Mouse (Mus musculus) embryonic facial prominence, embryonic 13.5 days (tissue): Measurements from ENCODE around the gene Prkca. TPM values are rescaled to one million over a fixed set of nuclear protein-coding genes. Genes with fewer than 3 reads are reported as not detected.

Experiments
- ATAC-seq: fragments of 200-750 bp; cut with Nextera tagmentation; 2 replicates; pipeline ENCODE4 v1.8.0; 2017; ENCODE audit warnings: low read depth; ENCODE audit not compliant: insufficient number of reproducible peaks, insufficient read depth, low FRiP score, low TSS enrichment
- H3K27ac ChIP-seq: fragments of 300-500 bp; sonication (generic); 2 replicates; pipeline ENCODE4 v1.5.1; 2015; ENCODE audit warnings: moderate library complexity, mild to moderate bottlenecking, inconsistent platforms
- H3K27me3 ChIP-seq: fragments of 300-500 bp; sonication (generic); 2 replicates; pipeline ENCODE4 v1.6.1; 2015; ENCODE audit warnings: mild to moderate bottlenecking, inconsistent platforms
- H3K36me3 ChIP-seq: fragments of 300-500 bp; sonication (generic); 2 replicates; pipeline ENCODE4 v1.6.1; 2015; ENCODE audit warnings: mild to moderate bottlenecking, inconsistent platforms
- H3K4me1 ChIP-seq: fragments of 300-500 bp; sonication (generic); 2 replicates; pipeline ENCODE4 v1.6.1; 2015; ENCODE audit warnings: inconsistent platforms
- H3K4me2 ChIP-seq: fragments of 300-500 bp; sonication (generic); 2 replicates; pipeline ENCODE4 v1.6.1; 2015; ENCODE audit warnings: moderate library complexity, mild to moderate bottlenecking, inconsistent platforms
- H3K4me3 ChIP-seq: fragments of 300-500 bp; sonication (generic); 2 replicates; pipeline ENCODE4 v1.5.1; 2015; ENCODE audit warnings: mild to moderate bottlenecking, inconsistent platforms
- H3K9ac ChIP-seq: fragments of 300-500 bp; sonication (generic); 2 replicates; pipeline ENCODE4 v1.6.1; 2015; ENCODE audit warnings: mild to moderate bottlenecking, inconsistent platforms
- H3K9me3 ChIP-seq: fragments of 300-500 bp; sonication (generic); 2 replicates; pipeline ENCODE4 v1.6.1; 2016; ENCODE audit warnings: inconsistent platforms
- WGBS: fragments of 180-500 bp; shearing (Covaris S2); methylation state at CpG from one replicate; pipeline ENCODE4 v1.1.7; 2015; ENCODE audit warnings: mixed read lengths; 5-methylcytosine and 5-hydroxymethylcytosine counted together
- polyA plus RNA-seq: library from polyadenylated mRNA; unstranded; fragments of >200 nt; fragmentation: Nextera tagmentation; extraction: Ambion mirVana; gene quantifications from 2 replicates; pipeline ENCODE4 v1.2.1, GENCODE M21; 2015

Prkca gene
- polyA plus RNA-seq, 1 experiment from 2014 or later: 10.2 TPM

DNA sequence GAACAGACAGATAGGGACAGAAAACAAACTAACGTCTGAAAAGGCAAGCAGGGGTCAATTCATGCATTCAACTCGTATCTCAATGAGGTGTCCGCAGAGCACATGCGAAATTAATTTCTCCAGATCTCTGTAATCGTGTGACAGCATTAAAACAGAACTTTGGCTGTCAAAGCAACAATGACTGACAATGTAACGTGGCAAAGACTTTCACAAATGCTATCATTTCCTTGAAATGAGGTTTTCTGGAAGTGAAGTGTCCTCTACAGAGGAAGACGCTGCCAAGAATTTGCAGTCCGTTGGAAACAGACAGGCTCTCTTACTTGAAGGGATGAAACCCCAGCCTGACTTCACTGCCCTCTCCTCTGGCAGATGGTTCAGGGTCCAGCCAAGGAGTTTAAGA lies 85.8 kb downstream of the Prkca start:
- H3K4me2 ChIP-seq: no peak overlapping the region
- whole genome bisulfite sequencing: 77% methylated on average over 8 of the region's 8 CpGs
- no peaks in the 10 kb centered on the region for H3K36me3 ChIP-seq
- no peak overlapping the region for H3K4me3 ChIP-seq
- H3K4me1 ChIP-seq: peaks cover 18% of the 10 kb centered on the region
- no peak overlapping the region for H3K9ac ChIP-seq
- H3K27me3 ChIP-seq: no peaks in the 10 kb centered on the region
- H3K27ac ChIP-seq: no peak overlapping the region
- H3K9me3 ChIP-seq: no peaks in the 10 kb centered on the region
- no peak for ATAC-seq

DNA sequence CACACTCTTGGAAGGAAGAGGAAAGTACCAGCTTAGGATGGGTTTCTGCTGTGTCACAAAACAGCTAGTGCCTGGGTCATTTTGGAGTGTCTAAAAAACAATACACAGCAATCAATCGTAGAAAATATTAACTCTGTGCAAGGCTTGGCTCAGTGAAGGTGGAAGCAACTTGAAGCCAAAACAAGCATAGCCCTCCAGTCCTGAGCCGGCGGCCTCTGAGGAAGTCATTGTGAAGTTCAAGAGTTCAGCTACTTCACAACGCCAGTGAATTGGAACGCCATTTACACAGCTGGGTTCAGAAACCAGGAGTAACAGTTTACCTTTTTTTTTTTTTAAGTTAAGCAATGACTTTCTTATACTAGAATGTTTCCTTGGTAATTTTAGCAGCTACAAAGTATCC lies 89.0 kb downstream of the Prkca start:
- H3K4me2 ChIP-seq: no peak overlapping the region
- ATAC-seq: no peak
- no peak overlapping the region for H3K9ac ChIP-seq
- WGBS: 83% methylated on average over 5 of the region's 5 CpGs
- no peak overlapping the region for H3K4me3 ChIP-seq
- no peaks in the 10 kb centered on the region for H3K9me3 ChIP-seq
- H3K4me1 ChIP-seq: peaks cover 25% of the 10 kb centered on the region
- H3K36me3 ChIP-seq: no peaks in the 10 kb centered on the region
- no peak overlapping the region for H3K27ac ChIP-seq
- no peaks in the 10 kb centered on the region for H3K27me3 ChIP-seq

DNA sequence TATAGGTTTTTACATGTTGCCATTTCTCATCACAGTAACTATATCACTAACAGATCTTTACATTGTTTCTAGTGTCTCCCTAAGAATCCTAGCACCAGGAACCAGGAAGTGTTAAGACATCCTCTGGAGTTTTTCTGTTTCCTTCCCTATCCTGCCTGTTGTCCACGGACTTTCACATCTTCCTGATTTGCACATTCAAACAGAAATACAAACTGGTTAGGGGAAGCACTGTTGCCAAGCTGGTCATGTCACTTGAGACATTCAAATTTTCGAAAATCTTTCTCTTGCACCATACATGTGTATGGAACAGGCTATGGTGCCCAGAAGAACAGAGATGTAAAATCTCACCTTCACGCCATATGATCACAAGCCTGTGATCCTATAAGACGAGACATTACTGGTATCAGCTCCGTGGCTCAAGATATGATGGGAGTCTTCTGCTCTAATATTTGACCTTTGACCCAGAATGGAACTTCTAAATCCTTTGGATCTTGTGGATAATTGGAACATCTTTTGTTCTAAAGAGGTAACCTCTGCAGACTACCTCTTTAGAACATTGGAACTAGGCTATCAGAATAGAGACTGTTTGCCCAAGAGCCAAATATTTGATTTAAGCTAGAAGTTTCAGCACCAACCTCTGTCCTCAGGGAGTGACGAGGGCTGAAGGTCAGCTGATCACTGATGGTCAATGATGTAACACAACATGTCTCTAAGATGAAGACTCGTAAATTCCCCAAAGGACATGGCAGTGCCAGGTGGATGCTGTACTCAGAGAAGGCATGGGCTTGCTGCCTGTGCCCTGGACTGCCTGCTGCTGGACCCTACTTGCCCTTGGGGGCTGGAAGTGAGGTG lies 91.6 kb downstream of the Prkca start:
- H3K27ac ChIP-seq: no peak overlapping the region
- H3K27me3 ChIP-seq: no peaks in the 10 kb centered on the region
- 88% methylated on average over 7 of the region's 7 CpGs for WGBS
- ATAC-seq: no peak
- H3K9ac ChIP-seq: no peak overlapping the region
- no peak overlapping the region for H3K4me2 ChIP-seq
- no peak overlapping the region for H3K4me3 ChIP-seq
- H3K36me3 ChIP-seq: no peaks in the 10 kb centered on the region
- H3K4me1 ChIP-seq: peaks cover 14% of the 10 kb centered on the region; the same call in 1 of the 2 replicates
- no peaks in the 10 kb centered on the region for H3K9me3 ChIP-seq

GRCm38 (mm10) chr11:108250829-108251637 lies 92.7 kb downstream of the Prkca start:
- Histone ChIP-seq H3K27me3 (no peaks in the 10 kb centered on the region), H3K27ac (no peak overlapping the region), H3K9me3 (no peaks in the 10 kb centered on the region), H3K4me2 (no peak overlapping the region), H3K4me1 (peaks cover 22% of the 10 kb centered on the region), H3K36me3 (no peaks in the 10 kb centered on the region), H3K4me3 (no peak overlapping the region), H3K9ac (no peak overlapping the region)
- 52% methylated on average over 13 of the region's 13 CpGs for WGBS
- ATAC-seq: no peak

DNA sequence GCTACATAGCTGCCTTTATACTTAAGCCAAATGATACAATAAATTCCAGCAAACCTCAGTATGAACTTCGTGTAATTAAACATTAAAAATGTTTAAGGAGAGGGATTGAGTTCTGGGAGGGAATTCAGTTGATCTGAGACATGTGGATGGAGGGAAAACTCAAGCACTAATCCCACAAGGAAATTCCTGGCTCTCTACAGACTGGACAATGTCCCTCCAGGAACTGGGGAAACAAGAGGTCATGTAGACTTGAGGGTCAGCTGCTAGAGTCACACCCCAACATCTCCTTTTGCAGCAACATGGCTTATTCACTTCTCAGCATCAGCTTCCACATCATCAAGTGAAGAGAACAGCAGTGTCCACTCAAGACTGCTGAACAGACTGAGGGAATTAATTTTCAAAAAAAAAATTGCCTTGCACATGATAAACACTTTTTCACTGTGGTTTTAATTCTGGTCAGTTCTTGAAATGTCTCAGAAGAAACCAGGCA lies 93.5 kb downstream of the Prkca start:
- Histone ChIP-seq H3K9ac (no peak overlapping the region), H3K36me3 (no peaks in the 10 kb centered on the region), H3K4me2 (no peak overlapping the region), H3K27me3 (no peaks in the 10 kb centered on the region), H3K4me3 (no peak overlapping the region), H3K27ac (no peak overlapping the region), H3K9me3 (no peaks in the 10 kb centered on the region), H3K4me1 (peaks cover 25% of the 10 kb centered on the region)
- WGBS: 65% methylated on average over 1 of the region's 1 CpGs
- ATAC-seq: no peak

- Histone ChIP-seq H3K9ac (no peak overlapping the region), H3K27me3 (no peaks in the 10 kb centered on the region), H3K36me3 (no peaks in the 10 kb centered on the region), H3K9me3 (no peaks in the 10 kb centered on the region), H3K27ac (no peak overlapping the region), H3K4me3 (no peak overlapping the region), H3K4me1 (peaks cover 25% of the 10 kb centered on the region), H3K4me2 (no peak overlapping the region)
- no peak for ATAC-seq
- WGBS: 56% methylated on average over 5 of the region's 5 CpGs
Observed at GRCm38 (mm10) chr11:108249487-108249886, 94.2 kb downstream of the Prkca start.

DNA sequence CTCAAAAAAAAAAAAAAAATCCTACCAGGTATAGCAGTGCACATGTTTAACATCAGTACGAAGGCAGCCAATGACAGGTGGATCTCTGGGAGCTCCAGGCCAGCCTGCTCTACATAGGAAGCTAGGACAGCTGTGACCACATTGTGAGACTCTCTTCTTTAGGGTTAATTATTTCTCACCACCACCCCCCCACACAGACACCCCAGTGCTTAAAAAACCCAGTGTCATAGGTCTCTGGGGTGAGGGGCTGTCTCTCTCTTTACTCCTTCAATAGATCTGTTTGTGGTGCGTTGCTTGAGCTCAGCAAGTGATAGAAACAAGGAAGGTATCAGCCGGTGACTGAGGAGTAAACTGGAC lies 94.7 kb downstream of the Prkca start:
- Histone ChIP-seq H3K4me3 (no peak overlapping the region), H3K4me2 (no peak overlapping the region), H3K27ac (no peak overlapping the region), H3K4me1 (peaks cover 25% of the 10 kb centered on the region), H3K9me3 (no peaks in the 10 kb centered on the region), H3K36me3 (no peaks in the 10 kb centered on the region), H3K27me3 (no peaks in the 10 kb centered on the region), H3K9ac (no peak overlapping the region)
- no peak for ATAC-seq
- WGBS: 75% methylated on average over 3 of the region's 3 CpGs

GRCm38 (mm10) chr11:108248218-108249046 lies 95.3 kb downstream of the Prkca start:
- no peak overlapping the region for H3K27ac ChIP-seq
- no peak for ATAC-seq
- WGBS: 79% methylated on average over 12 of the region's 12 CpGs

GRCm38 (mm10) chr11:108247121-108247863 lies 96.4 kb downstream of the Prkca start:
- WGBS: 75% methylated on average over 10 of the region's 10 CpGs
- Histone ChIP-seq H3K4me2 (no peak overlapping the region), H3K27ac (no peak overlapping the region), H3K4me3 (no peak overlapping the region), H3K9me3 (no peaks in the 10 kb centered on the region), H3K27me3 (no peaks in the 10 kb centered on the region), H3K4me1 (peaks cover 25% of the 10 kb centered on the region), H3K36me3 (no peaks in the 10 kb centered on the region), H3K9ac (no peak overlapping the region)
- no peak for ATAC-seq

More at GRCm38 (mm10) chr11:108248218-108249046, 95.3 kb downstream of the Prkca start:
- H3K4me3 ChIP-seq: no peak overlapping the region
- H3K27me3 ChIP-seq: no peaks in the 10 kb centered on the region
- peaks cover 25% of the 10 kb centered on the region for H3K4me1 ChIP-seq
- H3K9me3 ChIP-seq: no peaks in the 10 kb centered on the region
- H3K4me2 ChIP-seq: no peak overlapping the region
- H3K9ac ChIP-seq: no peak overlapping the region
- H3K36me3 ChIP-seq: no peaks in the 10 kb centered on the region

- Histone ChIP-seq H3K4me3 (no peak overlapping the region), H3K36me3 (no peaks in the 10 kb centered on the region), H3K4me2 (no peak overlapping the region), H3K9ac (no peak overlapping the region), H3K9me3 (no peaks in the 10 kb centered on the region), H3K4me1 (peaks cover 19% of the 10 kb centered on the region), H3K27me3 (no peaks in the 10 kb centered on the region), H3K27ac (no peak overlapping the region)
- 71% methylated on average over 4 of the region's 4 CpGs for WGBS
- ATAC-seq: no peak
Observed at GRCm38 (mm10) chr11:108246267-108246702, 97.4 kb downstream of the Prkca start.

GRCm38 (mm10) chr11:108244241-108244640 lies 99.5 kb downstream of the Prkca start:
- no peaks in the 10 kb centered on the region for H3K9me3 ChIP-seq
- H3K27ac ChIP-seq: no peak overlapping the region
- H3K9ac ChIP-seq: no peak overlapping the region
- no peaks in the 10 kb centered on the region for H3K36me3 ChIP-seq
- H3K4me2 ChIP-seq: no peak overlapping the region
- 76% methylated on average over 2 of the region's 2 CpGs for WGBS
- H3K4me3 ChIP-seq: no peak overlapping the region
- no peaks in the 10 kb centered on the region for H3K27me3 ChIP-seq
- H3K4me1 ChIP-seq: peaks cover 15% of the 10 kb centered on the region
- no peak for ATAC-seq
